Mouse (Mus musculus): ENCODE data around the gene Tmppe.
A peak's percentile ranks its signal among the peaks of the same experiment; 100 is the strongest.
"Not testable (repeated sequence)": the region's sequence is repeated elsewhere in the genome, so short reads cannot be mapped to it uniquely, and the experiment has no call there.

Tmppe gene

DNA sequence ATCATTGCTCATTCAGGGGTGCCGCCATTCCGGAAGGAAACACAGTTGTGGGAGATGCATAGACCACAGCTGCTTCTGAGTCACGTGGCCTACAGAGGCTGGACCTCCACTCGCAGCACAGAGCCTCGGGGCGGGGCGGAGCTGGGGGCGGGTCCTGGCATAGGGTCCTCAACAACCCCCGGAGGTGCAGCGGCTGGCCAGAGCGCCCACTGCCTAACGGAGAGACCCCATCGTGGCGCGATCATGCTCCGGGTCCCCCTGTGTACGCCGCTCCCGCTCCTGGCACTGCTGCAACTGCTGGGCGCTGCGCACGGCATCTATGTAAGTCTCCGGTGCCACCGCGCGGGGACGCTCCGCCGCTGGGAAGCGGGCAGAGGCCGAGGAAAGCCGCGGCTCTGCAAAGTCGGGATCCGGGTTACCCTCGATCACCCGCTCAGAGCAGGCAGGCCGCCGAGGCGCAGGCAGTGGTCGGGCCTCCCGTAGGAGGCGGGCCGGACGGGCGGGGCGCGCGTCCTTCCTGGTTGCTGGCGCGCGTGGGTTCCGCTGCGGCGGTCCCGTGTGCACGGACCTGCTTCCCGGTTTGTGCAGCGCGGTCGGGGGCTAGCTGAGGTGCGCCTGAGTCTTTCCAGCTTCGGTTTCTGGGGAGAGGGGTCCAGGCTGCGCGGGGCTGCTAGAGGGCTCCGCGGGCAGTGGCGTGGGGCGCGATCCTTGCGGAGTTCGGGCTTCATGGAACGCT is at the start of gene Tmppe, which contains the start of gene Glb1:
Gene Tmppe (plus strand): TSS at position 157 of the 736 bp plus-strand sequence.
Gene Glb1 (plus strand): TSS at position 128 of the 736 bp plus-strand sequence.
- DNase-seq (ENCODE audit: low spot score in 2 of 2) = peak; percentile 71 to 74

DNA sequence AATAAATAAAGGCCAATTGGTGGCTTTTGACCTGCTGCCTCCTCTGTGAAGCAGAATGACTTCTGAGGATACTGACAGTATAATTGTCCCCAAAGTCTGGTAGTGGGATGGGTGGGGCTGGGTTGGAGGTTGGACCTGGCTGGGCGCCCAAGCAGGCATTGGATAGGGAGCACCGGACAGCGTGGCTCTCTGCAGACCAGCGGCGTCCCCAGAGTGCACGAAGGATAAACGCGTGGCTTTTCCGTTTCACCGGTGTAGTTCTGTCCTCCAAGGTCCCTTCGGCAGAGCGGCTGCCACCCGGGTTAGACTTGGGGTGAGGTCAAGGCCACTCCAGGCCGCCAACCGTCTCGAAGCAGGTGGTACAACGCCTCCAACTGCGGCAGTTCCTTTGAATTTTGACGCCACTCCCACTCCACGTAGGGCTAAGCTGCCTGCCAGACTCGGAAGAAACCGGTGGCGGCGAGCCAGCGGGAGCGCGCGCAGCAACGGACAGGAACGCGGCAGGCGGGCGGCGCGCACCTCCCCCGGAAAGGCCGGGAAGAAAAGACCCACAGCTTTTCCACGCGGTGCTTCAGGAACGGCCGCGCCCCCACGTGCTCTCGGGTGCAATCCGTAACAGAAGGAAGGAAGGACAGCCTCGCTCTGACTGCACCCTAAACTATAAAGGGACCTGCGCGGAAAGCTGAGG is 33.0 kb upstream of the Tmppe start:
- DNase-seq (ENCODE audit: low spot score in 2 of 2) = peak; percentile 54 to 80

DNA sequence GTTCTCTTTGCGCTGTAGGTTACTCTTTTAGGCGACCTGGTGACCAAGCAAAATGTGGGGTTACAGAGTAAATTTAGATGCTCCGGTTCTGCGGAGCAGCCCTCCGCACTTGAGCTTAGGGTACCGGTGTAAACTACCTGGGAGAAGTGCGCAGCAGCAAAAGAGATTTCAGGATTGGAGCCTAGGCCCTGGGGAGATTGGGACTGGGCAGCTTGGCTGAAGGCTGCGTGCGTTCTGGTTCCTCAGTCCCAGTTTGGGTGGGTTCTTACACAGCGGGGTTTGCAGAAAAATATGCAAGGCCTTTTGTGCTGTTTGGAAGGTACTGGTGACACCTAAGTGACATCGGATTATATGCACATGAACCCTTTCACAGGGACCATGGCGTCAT is 32.4 kb upstream of the Tmppe start:
- no peak for DNase-seq (ENCODE audit: low spot score in 2 of 2)

DNA sequence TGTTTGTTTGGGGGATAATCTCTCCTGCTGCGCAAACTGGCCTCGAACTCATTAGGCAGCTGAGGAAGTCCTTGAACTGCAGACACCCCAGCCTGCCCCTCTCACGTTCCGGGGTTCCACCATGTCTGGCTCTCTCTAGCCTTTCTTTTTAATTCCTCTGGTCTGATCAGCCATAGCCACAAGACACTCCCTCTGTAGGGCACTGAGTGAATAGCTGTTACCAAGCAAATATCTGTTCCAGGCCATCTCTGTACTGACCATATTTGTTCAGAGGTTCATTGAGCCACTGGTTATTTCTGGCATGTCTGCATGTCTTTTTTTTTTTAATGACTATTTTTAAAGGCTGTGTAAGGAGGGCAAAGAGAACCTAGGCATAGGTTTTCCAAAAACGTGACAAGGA is 31.5 kb upstream of the Tmppe start:
- DNase-seq (ENCODE audit: low spot score in 2 of 2) = not testable (repeated sequence)

DNA sequence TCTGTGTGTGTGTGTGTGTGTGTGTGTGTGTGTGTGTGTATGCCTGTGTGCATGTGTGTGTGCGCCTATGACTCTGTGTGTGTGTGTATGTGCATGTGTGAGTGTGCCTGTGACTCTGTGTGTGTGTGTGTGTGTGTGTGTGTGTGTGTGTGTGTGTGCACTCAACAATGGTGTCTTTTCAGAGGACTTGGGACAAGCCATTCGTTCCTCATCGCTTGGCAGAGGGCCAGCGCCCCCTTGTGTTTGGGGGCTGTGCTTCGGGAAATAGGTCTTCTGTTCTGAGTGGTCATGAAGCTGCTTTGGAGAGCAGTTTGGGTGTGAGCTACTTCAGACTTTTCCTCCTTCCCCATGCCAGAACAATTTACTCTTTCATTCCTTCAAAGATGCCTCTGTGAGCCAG is 29.2 kb upstream of the Tmppe start:
- DNase-seq (ENCODE audit: low spot score in 2 of 2) = not testable (repeated sequence)

DNA sequence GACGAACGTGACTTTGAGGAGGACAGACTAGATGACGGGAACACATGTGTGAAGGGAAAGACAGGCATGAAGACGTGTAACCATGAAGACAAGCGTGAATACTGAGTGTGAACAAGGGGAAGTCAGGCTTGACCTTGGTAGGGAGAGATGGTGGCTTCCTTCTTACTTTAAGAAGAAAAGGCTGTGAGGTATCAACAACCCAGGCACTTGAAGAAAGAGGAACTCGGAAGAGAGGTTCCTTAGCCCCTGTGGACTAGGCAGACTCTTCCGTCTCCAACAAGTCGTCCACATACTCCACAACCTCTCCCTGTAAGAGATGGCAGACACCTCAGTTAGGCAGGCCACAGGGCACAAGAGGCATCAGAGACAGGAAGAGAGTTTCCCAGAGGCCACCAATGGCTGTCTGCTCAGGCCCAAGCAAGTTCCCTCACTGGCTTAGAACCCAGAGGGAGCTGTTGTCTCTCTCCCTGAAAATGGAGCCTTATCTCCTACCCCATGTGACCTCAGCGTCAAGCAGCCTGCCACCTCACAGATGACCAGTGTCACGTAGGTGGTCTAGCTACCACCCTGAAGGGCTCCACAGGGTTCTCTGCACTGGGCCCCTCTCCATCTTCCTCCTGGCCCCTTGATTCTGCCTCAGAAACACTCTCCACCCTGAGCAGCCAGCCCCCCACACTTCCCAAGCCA is 25.5 kb upstream of the Tmppe start:
- no peak for DNase-seq (ENCODE audit: low spot score in 2 of 2)

DNA sequence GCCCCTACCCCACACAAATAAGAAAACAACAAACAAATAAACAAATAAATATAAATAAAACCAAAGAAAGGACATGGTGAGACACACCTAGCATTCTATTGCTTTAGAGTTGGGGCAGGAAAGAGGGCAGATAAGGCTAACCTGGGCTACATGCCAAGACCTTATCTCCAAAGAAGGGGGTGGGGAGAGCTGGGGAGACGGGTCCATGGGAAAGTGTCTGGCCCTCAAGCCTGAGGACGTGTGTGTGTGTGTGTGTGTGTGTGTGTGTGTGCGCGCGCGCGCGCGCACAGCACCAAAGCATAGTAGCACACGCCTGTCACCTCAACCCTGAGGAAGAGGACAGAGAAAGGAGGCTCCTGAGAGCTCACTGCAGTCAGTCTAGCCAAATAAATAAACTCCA is 23.7 kb upstream of the Tmppe start:
- no peak for DNase-seq (ENCODE audit: low spot score in 2 of 2)

DNA sequence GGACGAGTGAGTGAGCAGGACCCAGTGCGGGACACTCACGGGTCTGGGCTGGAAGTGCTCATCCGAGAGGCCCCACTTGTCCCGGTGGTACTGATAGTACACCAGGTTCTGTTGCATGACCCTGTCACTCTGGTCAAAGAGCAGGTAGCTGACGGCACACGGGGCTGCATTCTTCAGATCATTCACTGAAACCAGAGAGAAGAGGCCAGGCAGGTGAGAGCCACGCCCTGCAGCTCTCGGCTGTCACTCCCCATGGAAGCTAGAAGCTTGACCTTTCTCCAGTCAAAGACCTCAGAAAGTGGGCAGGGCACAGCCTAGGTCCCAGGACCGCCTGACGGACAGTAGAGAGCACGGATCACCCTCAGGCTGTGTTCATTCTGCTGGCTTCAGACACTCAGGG is 21.0 kb upstream of the Tmppe start:
- no peak for DNase-seq (ENCODE audit: low spot score in 2 of 2)

DNA sequence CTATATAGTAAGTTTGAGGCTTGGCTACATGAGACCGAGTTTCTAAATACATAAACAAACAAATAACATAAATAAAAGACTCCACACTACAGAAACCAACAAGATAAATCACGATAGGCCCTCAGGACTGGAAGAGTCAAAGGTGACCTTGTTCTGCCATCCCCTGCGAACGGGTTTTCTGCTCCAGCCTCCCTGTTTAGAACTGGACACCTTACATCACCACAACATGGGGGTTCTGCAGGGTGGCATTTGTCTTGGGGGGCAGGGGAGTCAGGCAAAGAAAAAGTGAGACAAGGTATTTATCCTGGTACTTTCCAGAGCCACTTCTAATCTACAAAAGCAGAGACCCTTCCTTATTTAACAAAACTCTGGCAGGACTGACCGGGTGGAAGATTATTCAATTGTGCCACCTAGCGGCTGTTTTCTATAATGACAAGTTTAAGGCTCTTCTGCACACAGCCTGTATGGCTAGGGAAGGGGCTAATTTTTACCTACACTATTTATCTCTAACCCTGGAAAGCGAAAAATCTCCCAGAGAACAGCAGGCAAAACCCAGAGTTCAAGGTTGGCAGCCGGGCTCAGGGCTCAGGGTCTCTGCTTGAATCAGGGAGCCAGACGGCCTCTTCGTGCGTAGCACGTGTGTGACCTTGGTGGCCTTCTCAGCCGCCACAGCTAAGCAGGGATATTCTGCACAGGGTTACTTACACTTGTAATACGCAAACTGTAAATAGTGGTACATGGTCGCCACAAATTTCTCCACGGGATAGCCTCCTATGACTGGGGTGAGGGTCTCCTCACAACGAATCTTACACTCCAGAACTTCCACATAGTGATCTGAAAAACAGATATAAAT is 19.8 kb upstream of the Tmppe start:
- DNase-seq (ENCODE audit: low spot score in 2 of 2) = no peak

DNA sequence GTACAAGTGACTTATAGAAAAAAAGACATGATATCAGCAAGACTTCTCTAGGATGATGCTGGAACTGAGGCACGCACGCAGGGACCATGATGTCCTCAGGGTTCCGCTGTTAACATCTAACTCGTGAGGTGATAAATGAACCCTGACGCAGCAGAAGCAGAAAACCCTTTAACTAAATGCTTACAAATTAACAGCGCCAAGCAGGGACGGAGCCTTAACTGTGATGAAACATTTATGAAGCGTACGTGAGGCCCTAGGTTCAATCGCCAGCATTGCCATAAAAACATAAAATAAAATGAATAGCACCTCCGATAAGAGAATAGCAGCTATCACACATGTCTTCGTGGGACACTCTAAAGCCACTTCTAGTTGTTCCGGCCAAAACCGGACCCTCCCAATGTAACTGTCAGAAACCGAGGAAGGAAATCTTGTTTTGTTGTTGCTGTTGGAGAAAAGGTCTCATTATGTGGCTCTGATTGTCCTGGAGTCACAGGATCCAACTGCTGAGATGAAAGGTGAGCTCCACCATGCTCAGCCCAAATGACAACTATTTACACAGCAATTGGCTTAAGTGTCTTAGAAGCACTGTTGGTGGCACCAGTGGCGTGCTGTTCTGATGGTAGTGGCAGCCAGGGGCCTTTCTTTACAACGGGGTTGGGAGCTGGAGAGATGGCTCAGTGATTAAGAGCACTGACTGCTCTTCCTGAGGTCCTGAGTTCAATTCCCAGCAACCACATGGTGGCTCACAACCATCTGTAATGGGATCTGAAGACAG is 17.8 kb upstream of the Tmppe start:
- DNase-seq (ENCODE audit: low spot score in 2 of 2) = no peak

DNA sequence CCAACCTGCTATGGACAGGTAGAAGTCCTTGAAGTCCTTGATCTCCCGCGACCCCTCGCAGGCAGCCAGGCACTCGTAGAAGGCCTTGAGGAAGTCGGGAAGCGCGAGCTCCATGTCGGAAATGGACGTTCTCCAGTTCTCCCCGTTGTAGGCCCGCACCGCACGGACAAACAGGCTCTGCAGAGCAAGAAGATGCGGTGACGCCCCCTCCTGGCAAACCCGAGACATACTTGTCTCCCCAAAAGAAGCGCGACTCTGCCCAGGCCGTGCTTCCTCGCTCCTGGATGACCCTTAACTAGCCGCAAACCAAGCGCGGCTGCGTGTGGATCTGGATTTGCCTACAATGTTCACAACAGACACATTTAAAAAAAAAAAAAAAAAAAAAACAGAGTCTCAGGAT is 16.2 kb upstream of the Tmppe start:
- no peak for DNase-seq (ENCODE audit: low spot score in 2 of 2)

DNA sequence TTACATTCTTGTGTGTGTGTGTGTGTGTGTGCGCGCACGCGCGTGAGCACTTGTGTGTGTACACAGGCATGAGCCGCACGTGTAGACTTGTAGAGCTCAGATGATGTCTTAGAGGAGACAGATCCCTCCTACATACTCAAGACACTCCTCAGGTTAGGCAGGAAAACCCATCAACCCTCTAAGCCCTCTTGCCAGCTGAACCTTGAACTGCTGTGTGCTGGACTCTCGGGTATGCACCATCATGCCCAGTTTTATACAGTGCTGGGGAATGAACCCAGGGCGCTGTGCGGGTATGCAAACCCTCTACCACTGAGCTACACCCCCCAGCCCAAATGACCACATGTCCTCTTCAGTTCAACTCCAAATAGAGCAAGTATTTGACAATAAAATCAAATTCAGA is 15.7 kb upstream of the Tmppe start:
- no peak for DNase-seq (ENCODE audit: low spot score in 2 of 2)

DNA sequence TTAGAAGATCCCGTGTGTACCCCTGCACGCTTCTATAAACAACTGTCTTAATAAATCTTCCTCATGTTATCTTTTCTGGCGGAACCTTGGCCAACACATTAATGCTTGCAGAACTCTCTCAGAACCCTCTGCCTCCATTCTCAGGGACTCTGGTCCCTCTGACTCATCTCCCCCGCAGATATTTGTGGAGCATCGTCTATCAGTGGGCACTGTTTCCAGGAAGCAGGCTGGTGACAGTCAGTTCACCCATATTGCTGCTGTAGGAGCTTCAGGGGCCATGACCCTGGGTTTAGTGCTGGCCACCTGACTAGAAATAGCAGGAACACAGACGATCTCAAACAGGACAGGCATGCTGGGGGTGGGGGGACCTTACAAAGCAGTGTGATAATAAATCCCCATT is 13.8 kb upstream of the Tmppe start:
- DNase-seq (ENCODE audit: low spot score in 2 of 2) = no peak

DNA sequence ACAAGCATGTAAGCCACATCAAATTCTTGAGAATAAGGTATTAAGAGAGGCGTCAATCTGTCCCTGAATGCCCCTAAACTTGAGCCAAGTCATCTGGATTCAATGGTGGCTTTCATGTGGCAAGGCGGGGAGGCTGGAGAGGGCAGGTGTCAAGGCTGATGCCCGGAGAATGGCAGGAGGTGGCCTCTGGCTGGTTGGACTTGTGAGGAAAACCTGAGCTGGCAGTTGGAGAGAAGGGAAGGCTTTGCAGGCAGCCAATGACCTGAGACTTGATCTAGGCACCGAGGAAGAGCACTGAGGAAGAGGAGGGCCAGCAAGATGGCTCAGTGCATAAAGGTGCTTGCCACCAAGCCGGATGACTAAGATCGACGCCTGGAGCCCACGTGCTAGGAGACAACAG is 12.6 kb upstream of the Tmppe start:
- DNase-seq (ENCODE audit: low spot score in 2 of 2) = no peak

DNA sequence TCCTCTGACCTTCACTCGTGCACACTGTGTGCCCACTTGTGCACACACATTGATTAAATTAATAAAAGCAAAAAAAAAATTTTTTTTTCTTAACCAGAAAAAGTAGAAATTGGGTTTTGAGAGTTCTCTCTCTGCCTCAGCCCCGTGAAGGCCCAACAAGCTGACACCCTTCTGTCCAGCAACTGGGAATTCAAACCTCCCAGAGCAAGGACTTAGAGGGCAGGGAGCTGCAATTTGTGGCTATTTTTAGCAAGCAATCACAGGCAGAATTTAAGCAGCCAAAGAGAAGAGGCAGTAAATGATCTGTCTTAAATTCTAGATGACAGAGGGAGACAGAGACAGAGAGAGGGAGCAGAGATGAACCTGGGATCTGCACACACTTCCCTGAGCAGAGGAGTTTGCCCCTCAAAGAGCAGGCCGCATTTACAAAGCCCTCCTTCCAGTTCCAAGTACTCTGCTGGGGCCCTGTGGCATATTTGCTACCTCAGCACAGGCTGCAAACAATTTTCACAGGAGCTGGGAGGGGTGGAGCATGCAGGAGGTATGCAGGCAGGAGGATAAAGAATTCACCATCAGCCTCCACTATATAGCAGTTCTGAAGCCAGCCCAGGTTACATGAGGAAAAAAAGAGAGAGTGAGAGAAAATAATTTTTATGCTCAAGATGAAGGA is 12.1 kb upstream of the Tmppe start:
- no peak for DNase-seq (ENCODE audit: low spot score in 2 of 2)

DNA sequence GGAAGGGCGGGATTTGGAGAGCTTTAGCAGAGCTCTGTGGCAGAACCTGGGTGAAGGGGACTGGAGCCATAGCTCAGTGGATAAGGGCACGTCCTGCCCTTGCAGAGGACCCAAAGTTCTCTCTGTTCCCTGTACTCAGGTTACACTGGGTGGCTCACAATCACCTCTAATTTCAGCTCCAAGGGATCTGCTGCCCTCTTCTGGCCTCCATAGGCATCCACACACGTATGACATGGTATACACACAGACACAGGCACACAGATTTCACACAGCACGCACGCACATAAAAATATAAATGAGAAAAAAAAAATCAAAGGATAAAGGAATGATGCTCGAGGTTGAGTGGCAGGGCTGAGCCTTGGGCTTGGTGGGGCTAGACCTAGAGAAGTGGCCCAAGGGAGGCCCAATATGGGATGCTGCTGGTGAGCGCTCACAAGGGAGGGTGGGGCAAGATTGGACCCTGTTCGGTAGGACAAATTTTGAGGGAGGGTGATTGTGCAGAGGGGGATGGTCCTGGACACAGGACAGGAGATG is 11.5 kb upstream of the Tmppe start:
- DNase-seq (ENCODE audit: low spot score in 2 of 2) = no peak

DNA sequence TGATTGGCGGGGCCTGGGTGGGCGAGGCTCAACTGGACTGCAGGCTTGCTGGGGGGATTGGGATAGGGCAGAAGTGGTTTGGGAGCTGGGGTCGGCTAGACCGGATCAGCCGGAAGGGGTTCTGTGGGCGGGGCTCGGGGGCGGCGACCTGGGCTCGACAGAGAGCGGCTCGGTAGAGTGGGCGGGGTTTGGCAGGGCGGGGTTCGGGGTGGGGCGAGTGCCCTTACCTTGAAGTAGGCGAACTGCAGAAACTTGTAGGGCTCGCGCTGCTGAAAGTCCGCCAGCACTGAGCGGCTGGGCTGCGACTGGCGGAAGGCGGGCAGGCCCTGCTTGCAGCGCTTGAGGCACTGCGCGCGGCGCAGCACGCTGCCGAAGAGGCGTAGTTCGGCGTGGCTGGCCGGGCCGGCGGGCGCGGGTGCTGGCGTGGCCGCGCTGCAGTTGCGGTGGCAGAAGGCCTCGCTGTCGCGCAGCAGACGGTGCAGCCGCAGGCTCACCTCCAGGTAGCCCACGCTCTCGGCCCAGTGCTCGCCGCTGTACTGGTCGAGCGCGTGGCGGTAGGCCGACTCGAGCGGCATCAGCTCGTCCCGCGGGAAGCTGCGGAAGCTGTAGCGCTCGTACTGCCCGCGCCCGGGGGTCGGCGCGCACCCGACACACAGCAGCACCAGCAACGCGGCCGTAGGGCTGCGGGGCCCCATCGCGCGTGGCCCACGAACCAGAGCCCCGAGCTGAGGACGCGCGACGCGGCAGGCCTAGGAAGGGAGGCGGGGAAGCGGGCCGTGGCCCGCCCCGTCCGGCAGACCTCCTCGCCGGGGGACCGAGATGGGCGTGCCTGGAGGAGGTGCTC is 10.8 kb upstream of the Tmppe start, which contains the start of gene Crtap:
Gene Crtap (minus strand): TSS at position 771 of the 844 bp plus-strand sequence.
- DNase-seq (ENCODE audit: low spot score in 2 of 2) = peak; percentile 63 to 66

DNA sequence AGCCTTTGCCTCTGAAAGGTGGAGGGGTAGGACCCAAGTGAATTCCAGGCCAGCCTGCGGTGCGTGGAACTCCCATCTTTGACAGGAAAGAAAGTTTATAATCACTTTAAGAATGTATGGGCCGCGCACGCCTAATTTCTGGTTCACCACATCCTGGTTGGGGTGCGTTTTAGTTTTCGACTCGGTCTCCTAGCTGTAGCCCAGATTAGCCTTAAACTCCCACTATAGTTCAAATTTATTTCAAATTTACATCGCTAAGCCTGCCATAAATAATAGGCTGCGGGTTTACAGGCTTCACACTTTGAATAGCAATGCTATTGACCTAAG is 10.2 kb upstream of the Tmppe start:
- DNase-seq (ENCODE audit: low spot score in 2 of 2) = no peak

DNA sequence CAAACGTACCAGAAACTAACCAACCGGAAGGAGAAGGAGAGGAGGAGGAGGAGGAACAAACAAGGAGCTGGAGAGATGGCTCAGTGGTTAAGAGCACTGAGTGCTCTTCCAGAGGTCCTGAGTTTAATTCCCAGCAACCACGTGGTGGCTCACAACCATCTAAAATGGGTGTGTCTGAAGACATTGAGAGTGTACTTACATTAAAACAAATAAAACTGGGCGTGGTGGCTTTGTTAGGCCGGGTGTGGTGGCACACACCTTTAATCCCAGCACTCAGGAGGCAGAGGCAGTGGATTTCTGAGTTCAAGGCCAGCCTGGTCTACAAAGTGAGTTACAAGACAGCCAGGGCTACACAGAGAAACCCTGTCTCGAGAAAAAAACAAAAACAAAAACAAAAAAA is 6.8 kb upstream of the Tmppe start:
- DNase-seq (ENCODE audit: low spot score in 2 of 2) = not testable (repeated sequence)
